Comparison of ENCODE assay signal across 8 mouse cellular contexts in the genomic region with DNA sequence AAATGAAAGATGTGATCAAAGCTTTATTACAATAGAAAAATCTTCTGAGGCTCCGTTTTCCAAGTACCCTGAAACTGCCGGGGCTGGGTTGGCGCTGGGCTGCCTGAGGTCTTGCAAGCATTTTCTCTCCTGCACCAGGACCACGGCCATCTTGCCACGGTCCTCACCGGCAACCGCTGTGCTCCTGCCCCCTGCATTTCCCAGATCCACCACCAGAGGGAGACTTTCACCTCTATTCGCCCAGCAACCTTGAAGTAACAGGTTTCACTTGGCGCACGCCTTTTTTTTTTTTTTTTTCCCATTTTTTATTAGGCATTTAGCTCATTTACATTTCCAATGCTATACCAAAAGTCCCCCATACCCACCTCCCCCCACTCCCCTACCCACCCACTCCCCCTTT.
DNase-seq lines count a peak whose midpoint lies in the region; ATAC-seq and TF ChIP-seq lines count a peak whose summit lies in the region.

No protein-coding gene starts in this region.

- no peak for TF ChIP-seq POLR2A in limb, embryonic 14.5 days (IDR thresholded peaks at IDR 0.05; ENCODE audit: borderline replicate concordance, extremely low read depth, insufficient read depth, insufficient read length)

- 48% methylated on average over 10 of the region's 10 CpGs for WGBS in kidney, embryonic 15.5 days
- 43% methylated on average over 10 of the region's 10 CpGs for WGBS in limb, embryonic 14.5 days

- H3K27me3 ChIP-seq in kidney, embryonic 15.5 days, result no peaks in the 10 kb centered on the region; the same call in 1 of the 2 replicates
- H3K27me3 ChIP-seq in limb, embryonic 14.5 days (ENCODE audit: control insufficient read depth, insufficient read depth, low read length), result no peaks in the 10 kb centered on the region

- no peak overlapping the region for H3K27ac ChIP-seq in kidney, embryonic 15.5 days
- H3K27ac ChIP-seq in limb, embryonic 14.5 days (replicated peaks; ENCODE audit: low read depth, low read length), result no peak overlapping the region

- no peak overlapping the region for H3K4me2 ChIP-seq in kidney, embryonic 15.5 days
- no peak overlapping the region for H3K4me2 ChIP-seq in limb, embryonic 14.5 days (replicated peaks; ENCODE audit: low read depth, low read length, severe bottlenecking)

- no peaks in the 10 kb centered on the region for H3K9me3 ChIP-seq in kidney, embryonic 15.5 days (replicated peaks)
- H3K9me3 ChIP-seq in limb, embryonic 14.5 days (ENCODE audit: control insufficient read depth, low read length), result no peaks in the 10 kb centered on the region; the same call in 1 of the 2 replicates

- no peak overlapping the region for H3K4me3 ChIP-seq in kidney, embryonic 15.5 days (replicated peaks)
- no peak overlapping the region for H3K4me3 ChIP-seq in limb, embryonic 14.5 days (replicated peaks; ENCODE audit: low read length)

- no peak for ATAC-seq in kidney, embryonic 15.5 days (replicated peaks; ENCODE audit: low FRiP score)
- no peak for ATAC-seq in limb, embryonic 14.5 days (ENCODE audit: low FRiP score, low read depth)

- no peak overlapping the region for H3K9ac ChIP-seq in kidney, embryonic 15.5 days
- no peak overlapping the region for H3K9ac ChIP-seq in limb, embryonic 14.5 days (ENCODE audit: low read depth, low read length, severe bottlenecking)

- DNase-seq in kidney, adult 18-20 months, result peak; percentile 76
- DNase-seq in ES-CJ7 (ENCODE audit: low read depth, low spot score), result peak; percentile 74
- peak; percentile 76 for DNase-seq in brain, adult 2 months (ENCODE audit: low read depth, low spot score)
- DNase-seq in fibroblast of lung, adult 2 months (ENCODE audit: low read depth), result peak; percentile 9
- DNase-seq in limb, embryonic 14.5 days (ENCODE audit: low spot score), result peak; percentile 48
- DNase-seq in retina, postnatal 1 day, result peak; percentile 77
- peak; percentile 35 for DNase-seq in yolk sac, embryonic 10.5 days (ENCODE audit: low spot score)

- no peaks in the 10 kb centered on the region for H3K36me3 ChIP-seq in kidney, embryonic 15.5 days
- no peaks in the 10 kb centered on the region for H3K36me3 ChIP-seq in limb, embryonic 14.5 days (ENCODE audit: control insufficient read depth, insufficient read depth, low read length)

- peaks cover 28% of the 10 kb centered on the region for H3K4me1 ChIP-seq in kidney, embryonic 15.5 days
- H3K4me1 ChIP-seq in limb, embryonic 14.5 days (ENCODE audit: control insufficient read depth, insufficient read depth, low read length), result no peaks in the 10 kb centered on the region

Comparison
In these comparisons a context has a peak if more than half of its experiments do, and no peak if none do; other contexts are left out.
1. DNase-seq: peak in every context shown above with its lines; median percentile 77 in retina, postnatal 1 day; 76 in kidney, adult 18-20 months; 76 in brain, adult 2 months; 74 in ES-CJ7; 48 in limb, embryonic 14.5 days; 35 in yolk sac, embryonic 10.5 days; 9 in fibroblast of lung, adult 2 months.